Mouse (Mus musculus): ENCODE results near the gene Setd5.

The Setd5 gene

DNA sequence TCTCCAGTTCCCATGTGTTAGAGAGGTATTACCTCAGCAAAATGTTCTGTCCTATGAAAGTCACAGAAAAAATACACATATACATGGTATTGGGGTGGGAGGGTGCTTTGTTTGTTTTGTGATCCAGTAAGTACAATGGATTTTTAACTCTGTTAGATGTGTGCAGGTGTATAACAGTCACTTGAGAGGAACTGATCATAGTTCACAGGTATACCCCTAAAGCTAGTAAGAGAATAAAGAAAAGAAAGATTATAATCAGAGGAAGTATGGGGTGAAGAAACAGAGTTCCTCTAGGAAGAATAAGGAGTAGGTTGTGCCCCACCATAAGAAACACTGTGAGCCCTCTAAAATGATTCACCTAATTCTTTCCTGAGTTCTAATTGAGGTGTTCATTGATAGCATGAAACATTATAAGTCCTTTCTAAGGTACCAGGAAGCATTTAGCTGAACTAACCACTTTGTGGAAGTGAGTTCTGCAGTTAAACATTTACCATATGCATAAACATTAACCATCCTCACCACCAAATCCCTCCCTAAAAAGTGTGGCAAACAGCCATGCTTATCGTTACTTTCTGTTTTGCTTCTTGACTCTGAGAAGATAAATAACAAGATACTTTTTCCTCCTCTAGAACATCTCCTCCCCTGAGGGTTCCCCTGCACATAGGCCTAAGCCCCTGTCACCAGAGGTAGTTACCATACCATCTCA lies 64.4 kb downstream of the Setd5 start:
- DNase-seq (ENCODE audit: low read depth), result no peak

DNA sequence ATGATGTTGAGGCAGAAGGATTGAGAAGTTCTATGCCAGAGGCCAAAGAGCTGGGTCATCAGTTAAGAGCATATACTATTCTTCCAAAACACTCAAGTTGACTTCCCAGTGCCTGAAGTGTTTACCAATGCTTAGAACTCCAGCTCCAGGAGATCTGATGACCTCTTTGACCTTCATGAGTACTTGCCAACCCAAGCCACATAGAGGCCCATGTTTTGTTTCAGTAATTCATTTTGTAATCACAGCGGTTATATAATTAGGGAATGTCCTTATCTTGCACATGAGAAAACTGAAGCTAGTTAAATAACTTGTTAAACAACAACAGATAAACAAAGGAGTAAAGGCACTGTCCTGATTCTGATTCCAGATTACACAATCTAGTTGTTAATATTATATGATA lies 67.6 kb downstream of the Setd5 start:
- no peak for DNase-seq (ENCODE audit: low read depth)

DNA sequence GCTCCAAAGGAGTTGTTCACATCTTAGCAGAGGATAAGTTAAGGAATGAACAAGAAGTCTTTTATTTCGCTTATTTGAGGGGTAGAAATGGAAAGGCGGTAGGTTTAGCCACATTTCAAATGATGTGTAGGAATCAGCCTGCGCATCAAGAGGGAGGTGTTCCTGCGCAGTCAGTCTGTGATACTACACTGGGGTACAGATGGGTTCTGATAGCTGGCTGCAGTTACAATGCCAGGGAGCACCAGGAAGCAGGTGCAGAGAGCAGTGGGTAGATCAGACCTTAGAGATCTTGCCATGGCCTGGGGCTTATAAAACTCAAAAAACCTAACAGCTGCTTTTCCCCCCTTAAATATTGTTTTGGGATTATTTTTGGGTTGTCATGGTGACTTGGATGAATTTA lies 68.1 kb downstream of the Setd5 start:
- DNase-seq (ENCODE audit: low read depth), result no peak

DNA sequence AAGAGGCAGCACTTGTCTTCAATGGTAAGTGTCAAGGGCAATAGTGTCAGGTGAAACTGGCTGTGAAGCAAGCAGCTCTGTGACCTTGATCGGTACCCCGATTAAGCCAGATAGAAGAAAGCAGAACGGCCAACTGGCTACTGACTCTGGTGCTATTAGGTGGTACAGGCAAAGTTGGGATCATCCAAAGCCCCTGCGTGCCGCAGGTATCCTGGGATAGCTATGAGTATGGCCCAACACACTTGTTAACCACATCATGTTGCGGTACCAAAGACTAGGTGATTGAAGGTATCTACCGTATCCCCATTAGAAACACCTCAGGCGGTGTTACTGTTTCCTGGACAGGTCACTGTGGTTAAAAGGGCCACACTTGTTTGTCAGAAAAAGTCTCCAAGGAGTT lies 76.9 kb downstream of the Setd5 start:
- DNase-seq (ENCODE audit: low read depth), result no peak

DNA sequence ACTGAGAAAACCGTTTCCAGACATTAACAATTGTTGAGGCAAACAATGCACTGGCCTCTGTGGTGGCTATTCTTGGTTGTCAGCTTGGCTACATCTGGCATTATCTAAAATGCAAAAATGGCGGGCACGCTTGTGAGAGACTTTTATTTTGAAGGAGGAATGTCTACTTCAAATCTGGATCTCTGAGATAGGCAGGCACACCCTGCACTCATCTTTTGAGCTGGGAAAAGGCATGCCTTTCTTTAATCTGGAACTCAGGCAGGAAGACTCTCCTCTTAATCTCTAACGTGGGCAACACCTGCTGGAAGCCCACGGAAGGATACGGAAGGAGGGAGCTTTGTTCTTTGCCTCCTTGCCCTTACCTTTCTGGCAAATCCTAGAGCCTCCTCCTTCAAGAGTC lies 77.7 kb downstream of the Setd5 start:
- DNase-seq (ENCODE audit: low read depth), result peak; percentile 10

DNA sequence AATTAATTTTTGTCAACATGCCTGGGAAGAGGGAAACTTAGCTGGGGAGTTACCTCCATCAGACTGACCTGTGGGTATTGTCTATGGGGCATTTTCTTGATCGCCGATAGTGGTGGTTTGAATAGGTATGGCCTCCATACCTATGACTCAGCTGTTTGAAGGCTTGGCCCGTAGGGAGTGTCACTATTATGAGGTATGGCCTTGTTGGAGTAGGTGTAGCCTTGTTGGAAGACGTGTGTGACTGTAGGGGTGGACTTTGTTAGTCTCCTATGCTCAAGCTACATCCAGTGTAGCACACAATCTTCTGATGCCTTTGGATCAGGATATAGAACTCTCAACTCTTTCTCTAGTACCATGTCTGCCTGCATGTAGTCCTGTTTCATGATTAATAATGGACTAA lies 78.9 kb downstream of the Setd5 start:
- DNase-seq (ENCODE audit: low read depth), result no peak

DNA sequence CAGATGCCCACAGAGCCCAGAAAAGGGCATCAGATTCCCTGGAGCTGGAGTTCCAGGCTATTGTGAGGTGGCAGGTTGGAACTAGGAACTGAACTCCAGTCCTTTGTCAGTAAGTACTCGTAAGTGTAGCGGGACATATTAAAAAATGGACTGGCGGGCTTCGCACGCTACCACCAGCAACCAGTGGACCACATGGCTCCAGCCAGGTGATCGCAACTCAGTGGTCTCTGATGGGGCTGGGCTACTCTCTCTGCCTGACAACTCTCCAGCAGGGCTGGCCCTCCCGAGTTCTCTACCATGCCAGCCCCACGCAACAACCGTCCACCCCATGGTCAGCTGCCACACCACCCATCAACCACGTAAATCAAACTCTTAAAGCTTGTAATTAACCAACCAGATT lies 82.9 kb downstream of the Setd5 start:
- no peak for DNase-seq (ENCODE audit: low read depth)

DNA sequence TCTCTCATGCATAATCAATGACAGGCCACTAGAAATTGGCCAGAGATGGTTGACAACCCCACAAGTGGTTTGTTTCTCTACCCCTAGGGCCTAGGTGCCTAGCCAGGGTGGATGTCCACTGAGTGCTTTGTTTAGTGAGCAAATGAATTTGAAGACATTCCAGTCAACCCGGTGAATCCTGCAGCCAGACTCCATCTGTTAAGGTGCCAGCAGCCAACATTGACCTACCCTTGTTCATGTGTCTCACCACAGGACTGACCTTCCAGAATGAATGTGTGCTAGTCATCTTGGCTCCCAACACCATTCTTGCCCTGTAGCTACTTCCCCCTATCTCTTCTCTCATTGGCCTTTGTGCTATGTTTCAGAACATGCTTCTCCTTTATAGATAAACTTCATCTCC lies 84.8 kb downstream of the Setd5 start:
- DNase-seq (ENCODE audit: low read depth), result no peak

DNA sequence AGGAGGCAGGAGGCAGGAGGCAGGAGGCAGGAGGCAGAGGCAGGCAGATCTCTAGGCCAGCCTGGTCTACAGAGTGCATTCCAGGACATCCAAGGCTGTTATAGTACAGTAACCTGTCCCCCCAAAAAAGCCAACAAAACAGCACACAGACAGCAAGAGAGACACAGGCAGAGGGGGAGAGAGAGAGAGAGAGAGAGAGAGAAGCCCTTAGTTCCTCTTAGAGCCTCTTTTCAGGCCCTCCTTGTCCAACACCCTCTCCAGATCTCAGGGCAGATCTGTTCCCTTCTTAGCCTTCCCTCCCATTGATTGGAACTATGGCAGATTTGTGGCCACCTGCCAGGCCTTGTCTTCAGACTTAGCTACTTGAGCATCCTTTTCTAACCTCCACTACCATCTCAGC lies 86.3 kb downstream of the Setd5 start:
- no peak for DNase-seq (ENCODE audit: low read depth)

DNA sequence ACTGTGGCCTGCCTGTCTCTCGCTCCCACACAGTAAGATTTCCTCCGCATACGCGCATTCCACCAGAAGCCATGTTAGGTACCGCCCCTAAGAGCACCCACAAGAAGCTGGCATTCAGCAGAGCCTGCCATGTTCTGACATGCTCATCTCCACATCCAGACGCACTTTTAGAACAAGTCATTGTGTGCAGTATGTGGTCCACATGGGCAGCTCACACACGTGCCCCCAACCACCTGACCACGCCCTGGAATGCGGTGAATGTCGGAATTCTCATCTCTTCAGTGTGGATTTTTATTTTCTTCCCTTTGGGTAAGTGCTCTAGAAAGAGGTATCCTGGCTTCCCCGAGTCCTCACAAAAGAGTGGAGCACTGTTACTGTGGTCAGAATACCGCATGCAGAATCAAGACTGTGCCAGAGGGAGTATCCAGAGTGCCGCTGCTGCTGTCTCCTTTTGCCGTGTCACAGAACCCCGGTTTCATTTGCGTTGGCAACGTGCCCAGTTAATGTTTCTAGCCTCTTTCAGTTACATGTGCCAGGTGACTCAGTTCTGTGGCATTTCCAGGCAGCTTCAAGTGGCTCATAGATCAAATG lies 89.6 kb downstream of the Setd5 start:
- DNase-seq (ENCODE audit: low read depth), result no peak

DNA sequence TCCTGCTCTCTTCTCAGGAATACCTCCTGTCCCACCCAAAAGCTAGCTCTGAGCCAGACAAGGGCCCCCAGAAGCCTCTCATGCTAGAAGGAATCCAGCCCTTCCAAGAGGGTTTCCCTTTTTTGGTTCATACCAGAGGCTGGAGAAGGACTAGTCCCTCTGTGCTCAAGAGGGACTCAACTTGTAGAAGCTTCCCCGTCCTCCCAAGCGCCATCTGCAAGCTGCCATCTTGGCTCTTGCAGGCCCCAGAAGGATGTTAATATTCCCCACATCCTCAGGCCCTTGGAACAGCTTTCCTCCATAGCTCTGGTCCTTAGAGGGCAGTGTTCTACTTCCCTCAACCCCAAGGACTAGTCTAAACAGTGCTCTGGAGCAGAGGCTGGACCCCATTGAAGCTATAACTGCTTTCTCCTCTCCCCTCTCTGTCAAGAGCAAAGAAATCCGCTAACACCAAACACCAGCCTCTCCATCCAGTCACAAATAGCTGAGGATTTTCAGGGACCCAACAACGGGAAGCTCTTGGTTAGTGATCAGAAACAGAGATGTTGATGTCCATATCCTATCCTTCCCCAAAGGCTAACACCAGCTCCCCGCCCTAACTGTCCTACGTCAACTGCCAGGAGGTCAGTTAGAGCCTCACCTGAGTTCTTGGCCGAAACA lies 91.3 kb downstream of the Setd5 start:
- no peak for DNase-seq (ENCODE audit: low read depth)

DNA sequence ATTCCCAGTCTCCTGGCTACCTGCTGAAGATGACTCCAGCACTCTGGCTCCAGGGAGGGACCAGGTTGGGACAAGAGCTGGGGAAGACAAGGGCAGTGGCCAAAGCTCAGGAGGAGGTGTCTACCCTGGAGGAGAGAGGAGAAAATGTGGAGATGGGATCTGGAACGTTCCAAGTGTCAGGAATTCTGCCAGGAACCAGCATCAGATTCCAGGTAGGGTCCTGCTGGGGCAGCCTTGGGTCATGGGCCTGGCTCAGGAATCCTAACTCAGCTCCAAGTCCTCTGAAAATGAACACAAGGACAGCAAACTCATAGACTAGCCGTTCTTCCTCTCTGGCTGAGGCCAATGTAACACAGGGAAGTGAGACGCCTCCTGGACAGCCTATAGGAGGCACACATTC lies 92.7 kb downstream of the Setd5 start:
- DNase-seq (ENCODE audit: low read depth), result no peak

DNA sequence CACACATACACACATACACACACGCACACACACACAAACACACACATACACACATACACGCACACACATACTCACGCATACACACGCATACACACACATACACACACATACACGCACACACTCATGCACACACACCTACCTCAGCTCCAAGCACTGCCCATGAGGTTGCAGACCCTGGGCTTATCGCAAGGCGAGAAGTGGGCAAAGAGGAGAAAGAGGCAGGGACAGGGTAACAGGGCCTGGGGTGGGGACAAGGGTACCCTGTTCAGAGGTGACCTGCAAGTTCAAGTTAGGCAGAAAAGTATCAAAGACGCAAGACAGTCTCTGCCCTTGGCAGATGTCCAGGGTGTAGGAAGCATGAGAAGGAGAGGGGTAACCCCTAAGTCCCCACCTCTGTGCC lies 93.5 kb downstream of the Setd5 start:
- DNase-seq (ENCODE audit: low read depth), result no peak

DNA sequence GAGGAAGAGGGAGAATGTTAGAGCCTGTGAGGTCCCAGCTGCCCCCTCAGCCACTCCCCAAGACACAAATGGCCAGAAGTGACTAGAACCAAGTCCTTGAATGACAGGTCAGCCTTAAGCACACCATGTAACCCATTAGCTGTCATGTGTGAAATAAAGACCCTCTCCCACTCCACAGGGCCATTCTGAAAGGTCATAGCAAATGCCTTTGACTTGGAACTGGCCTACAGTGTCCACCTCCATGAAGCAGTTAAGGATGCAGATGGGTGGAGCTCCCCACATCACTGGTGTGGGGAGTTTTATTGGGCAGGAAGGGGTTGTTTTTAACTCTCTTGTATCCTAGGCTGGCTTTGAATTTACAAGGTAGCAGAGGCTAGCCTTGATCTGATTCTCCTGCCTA lies 94.8 kb downstream of the Setd5 start:
- no peak for DNase-seq (ENCODE audit: low read depth)

DNA sequence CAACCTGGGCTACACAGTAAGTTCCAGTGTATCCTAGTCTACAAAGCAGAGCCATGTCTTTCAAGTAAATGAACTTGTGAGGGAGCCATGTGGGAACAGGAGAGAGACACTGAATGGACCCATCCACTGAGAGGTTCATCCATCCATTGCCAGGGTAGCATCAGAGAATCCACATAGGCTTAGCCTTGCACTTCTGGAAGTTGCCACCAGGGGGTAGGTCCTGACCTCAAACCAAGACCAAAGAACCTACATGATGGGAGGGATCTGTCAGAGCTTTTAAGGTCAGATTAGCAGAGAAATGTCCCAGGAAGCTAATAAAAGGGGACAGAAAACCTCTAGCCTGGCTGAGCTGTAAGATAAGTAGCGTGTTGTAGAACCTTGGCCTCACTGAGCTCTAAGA lies 95.4 kb downstream of the Setd5 start:
- peak; percentile 53 for DNase-seq (ENCODE audit: low read depth)

DNA sequence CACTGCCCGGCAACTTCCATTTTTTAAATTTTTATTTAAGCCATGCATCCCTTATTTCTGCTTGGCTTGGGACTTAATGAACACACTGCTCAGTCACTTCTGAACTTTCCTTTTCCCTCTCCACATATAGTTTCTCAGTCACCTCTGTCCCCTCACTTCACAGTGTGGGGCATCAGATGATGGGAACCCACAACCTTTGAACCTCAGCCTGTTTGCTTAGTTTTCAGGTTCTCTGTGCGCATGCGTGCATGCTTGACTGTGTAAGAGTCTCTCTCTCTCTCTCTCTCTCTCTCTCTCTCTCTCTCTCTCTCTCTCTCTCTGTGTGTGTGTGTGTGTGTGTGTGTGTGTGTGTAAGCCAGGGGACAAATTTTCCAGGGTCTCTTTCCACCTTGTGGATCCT lies 98.3 kb downstream of the Setd5 start:
- DNase-seq (ENCODE audit: low read depth), result no peak

DNA sequence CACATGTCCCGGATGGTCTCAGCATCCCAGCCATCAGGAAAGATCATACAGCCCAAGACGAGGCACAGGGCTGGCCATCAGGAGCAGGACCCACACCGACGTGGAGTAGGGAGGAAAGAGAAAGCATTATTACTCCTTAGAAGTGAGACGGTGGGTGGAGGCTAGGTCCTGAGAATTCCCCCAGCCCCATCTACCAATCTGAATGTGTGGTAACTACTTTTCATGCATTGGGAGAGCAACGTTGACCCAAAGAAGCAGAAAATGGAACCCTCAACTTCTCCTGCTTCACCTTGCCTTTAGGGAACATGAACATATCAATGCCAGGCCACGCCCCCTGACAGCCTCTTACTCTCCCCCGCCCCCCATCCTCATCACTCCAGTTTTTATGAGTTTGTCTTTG lies 99.4 kb downstream of the Setd5 start:
- DNase-seq (ENCODE audit: low read depth), result no peak

DNA sequence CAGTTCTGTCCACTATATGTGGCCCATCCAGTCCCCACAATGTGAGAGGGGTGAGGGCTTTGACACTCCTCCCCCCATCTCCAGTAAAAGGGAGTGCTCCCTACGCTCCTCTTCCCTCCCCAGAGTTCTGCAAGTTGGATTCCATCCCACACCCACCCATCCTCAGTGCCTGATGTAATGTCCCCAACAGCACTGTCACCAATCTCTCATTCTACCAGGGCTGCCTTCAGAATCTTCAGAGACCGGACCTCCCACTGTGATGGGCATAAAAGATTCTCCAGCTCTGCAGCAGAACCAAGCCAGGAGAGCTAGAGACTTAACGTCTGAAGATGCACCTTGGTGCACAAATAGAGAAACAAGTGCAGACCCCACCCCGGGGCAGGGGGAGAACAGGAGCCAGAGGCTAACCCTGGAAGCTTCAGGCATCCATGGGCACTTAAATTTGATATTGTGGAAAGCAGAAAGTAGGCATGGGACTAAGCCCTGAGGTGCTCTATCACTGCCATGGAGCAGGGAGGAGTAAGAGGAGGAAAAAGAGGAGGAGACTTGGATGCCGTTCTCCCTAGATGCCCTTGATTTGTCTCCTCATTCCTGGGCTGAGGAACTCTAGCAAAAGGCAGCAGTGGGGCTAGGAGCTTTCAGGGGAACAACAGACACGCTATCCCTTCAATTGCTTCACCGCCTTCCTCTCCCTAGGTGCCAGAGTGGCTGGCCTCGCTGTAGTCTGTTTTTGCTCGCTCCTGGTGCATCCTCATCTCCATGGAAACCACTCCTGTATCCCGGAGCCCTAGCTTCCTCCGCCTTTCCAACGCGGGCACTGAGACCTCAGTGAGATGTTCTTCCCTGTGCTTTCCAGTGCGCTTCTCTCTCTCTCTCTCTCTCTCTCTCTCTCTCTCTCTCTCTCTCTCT lies 101.4 kb downstream of the Setd5 start:
- no peak for DNase-seq (ENCODE audit: low read depth)

DNA sequence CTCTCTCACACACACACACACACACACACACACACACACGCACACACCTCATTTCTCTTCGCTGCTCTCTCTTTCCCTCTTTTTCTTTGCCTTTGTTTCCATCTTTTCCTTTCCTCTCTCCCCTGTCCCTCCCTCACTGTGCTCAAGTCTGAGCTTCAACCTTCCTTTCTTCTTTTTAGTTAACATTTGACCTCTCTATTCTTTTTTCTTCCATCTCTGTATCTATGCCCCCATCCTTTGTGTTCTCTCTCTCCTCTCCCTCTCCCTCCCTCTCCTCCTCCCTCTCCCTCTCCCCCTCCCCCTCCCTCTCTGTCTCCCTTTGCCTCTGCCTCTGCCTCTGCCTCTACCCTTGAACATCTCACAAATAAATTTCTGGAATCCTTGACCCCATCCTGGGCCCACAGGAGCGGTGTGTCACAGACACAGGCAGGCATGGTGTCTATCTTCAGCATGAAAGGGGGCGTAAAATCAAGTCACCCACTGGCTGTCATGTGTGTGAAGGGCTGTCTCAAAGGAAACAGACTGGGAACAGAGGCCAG lies 102.1 kb downstream of the Setd5 start:
- DNase-seq (ENCODE audit: low read depth), result no peak

DNA sequence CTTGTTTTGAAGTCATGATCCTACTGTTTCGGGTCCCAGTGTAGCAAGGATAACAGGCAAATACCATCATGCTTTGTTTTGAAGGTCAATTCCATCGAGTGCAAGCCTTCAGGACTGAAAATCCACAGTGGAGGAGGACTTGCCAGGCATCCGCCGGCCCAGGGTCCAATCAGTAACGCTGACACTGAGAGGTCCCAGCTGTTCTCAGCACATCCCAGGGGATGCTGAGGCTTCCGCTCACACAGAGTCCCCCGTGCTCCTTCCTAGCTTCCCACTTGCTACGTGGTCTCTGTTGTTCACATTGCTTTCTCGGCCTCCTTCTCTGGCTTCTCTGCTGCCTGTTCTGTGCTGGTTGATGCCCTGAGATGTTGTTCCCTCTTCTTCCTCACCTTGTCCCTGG lies 107.0 kb downstream of the Setd5 start:
- DNase-seq (ENCODE audit: low read depth), result no peak

DNA sequence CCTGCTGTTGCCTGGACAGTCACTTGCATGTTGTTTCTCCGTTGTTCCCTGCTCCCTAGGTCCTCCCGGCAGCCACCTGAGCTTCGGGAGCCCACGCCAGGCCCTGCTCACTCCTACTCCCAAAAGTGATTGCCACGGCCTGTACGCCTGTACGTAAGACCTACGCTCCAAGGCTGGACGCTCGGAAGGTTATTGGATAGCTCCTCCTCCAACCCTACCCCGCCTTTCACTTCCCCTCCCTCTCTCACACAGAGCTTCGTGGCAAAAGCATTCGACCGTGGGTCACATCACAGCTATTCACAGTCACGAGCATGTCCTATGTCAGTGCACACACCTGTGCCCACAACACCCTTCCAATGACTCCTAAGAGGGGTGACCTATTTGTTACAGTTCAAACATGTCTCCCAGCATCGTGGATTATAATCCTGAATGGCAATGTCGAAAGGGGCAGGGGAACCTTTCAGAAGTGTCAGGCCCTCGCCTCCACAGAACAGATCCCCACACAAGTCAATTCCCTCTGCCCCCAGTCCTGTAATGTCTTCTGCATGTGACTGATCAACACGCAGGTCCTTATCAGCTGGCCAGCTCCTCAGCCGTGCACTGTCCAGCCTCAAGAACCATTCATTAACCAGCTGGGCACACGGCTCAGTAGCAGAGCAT lies 107.8 kb downstream of the Setd5 start:
- no peak for DNase-seq (ENCODE audit: low read depth)

All from c-Kit-positive CD71-positive TER-119-negative erythroid progenitor cells, embryonic 14.5 days (primary cell).